Mouse (Mus musculus) cerebellum, adult 18-20 months (tissue): Measurements from ENCODE around the gene Krtap19-5.

Experiments
- DNase-seq, 2 experiments: peaks; one replicate each; pipeline ENCODE4 v3.0.0; 2021

Krtap19-5 gene

DNA sequence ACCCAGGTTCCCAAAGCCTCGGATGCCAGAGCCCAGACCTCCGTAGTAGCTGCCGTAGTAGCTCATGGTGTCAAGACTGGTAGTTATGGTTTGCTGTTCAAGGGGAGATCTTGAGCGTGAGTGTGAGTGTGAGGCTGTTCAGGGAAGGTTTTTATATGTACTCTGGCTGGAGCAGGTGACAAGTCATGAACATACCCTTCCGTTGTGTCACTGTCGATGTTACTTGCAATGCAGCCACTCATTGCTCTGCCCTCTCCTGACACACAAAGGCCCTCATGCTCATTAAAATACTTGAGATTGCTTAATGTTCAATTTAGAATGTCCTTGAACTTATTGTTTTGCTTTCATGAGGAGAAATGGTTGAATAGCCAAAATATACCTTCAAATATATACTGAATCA lies at the start of gene Krtap19-5:
Krtap19-5 (minus strand) TSS at position 101 of the 400 bp plus-strand sequence.
- DNase-seq = no peak

DNA sequence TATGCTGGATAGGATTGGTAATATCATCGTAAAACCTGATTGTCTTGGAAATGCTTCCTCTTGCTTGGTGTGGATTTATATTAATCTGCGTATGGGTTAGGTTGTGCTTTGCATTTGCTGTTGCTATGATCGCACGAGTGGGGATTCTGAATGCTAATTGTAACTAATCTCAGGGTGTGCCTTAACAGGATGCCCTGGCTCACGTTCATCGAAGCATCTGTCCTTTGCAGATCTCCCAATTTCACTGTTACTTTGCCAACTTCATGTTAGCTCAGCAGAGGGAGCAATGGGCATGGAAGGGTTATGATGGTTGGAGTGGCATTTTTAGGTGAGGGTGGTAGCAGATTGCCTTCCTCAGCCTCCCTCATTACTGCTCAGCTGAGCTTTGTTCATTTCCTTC lies 44.8 kb upstream of the Krtap19-5 start:
- no peak for DNase-seq

GRCm38 (mm10) chr16:88938252-88938651 lies 42.0 kb upstream of the Krtap19-5 start:
- no peak for DNase-seq

GRCm38 (mm10) chr16:88932165-88932564 lies 35.9 kb upstream of the Krtap19-5 start, which contains the start of gene Krtap19-9b:
Krtap19-9b (minus strand) TSS chr16:88932265.
- DNase-seq = no peak

DNA sequence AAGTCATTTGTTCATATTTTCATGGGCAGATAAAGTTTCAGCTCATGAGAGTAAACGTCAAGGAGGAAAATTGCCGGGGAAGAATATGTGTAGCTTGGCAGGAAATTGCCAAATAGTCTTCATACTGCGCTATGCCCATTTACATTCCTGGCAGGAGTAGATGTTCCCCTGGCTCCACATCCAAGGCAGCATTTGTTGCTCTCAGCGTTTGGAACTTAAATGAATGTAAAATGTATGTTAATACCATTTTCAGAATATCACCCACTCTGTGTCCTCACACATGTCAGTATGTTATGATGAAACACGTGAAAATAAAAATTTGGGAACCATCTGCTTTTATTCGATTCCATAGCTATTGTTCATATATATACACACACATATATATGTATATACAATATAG lies 9.4 kb downstream of the Krtap19-5 start:
- DNase-seq = no peak

- DNase-seq = no peak
These were observed 11.3 kb downstream of the Krtap19-5 start, which contains the start of gene Krtap19-4 for GRCm38 (mm10) chr16:88884989-88885388. Krtap19-4 (minus strand) TSS chr16:88885089.

DNA sequence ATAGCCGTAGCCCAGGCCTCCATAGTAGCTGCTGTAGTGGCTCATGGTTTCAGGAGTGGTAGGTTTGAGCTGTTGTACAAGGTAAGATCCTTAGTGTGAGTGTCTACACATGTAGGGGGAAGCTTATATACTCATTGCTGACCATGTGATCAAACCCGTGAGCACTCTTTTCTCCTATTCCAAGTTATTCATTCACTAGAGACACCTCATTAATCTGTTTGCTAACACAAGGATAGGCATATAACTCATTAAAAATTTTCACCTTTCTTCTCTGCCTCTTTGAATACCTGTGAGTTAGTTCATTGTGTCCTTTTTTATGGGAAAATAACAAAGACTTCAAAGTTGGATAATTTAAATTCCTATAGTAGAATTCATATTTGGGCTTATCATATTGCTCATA lies 18.3 kb downstream of the Krtap19-5 start, which contains the start of gene Krtap19-3:
Krtap19-3 (minus strand) TSS at position 101 of the 400 bp plus-strand sequence.
- DNase-seq = no peak

GRCm38 (mm10) chr16:88874169-88874568 lies 22.1 kb downstream of the Krtap19-5 start, which contains the start of gene Krtap19-2:
Krtap19-2 (minus strand) TSS chr16:88874269.
- no peak for DNase-seq

DNA sequence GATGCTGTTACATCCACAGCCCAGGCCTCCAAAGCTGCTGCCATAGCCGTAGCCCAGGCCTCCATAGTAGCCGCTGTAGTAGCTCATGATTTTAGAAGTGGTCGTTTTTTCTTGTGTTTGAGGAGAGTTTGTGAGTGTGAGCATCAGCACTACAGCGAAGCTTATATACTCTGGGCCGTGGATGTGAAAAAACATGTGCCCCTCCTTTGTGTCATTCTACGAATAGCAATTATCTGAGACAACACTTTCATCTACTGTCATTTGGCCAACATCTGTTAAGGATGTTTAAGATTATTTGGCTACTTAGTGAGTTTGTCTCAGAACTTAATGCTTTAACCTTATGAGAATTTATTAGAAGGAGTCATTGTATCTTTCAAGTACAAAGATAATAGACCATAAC lies 26.9 kb downstream of the Krtap19-5 start, which contains the start of gene Krtap19-1:
Krtap19-1 (minus strand) TSS at position 101 of the 400 bp plus-strand sequence.
- DNase-seq = no peak

GRCm38 (mm10) chr16:88864887-88865407 lies 31.3 kb downstream of the Krtap19-5 start:
- DNase-seq = no peak

DNA sequence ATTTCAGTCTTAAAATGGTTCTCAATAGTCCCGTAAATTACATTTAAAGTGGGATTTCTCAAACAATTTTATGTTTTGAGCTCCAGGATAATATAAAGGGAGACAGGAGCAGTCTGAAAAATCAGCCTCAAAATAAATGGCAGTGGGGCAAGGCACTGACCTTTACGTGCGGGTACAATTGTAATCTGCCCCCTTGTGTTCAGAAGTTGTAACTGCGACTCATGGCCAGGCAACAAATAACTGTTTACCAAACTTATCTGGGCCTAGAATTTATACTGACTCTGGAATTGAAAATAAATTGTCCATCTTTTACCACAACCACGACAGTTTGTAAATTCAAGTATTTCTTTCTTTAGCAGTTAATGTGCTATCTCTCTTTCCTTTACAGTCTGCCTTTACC lies 44.8 kb downstream of the Krtap19-5 start:
- peak; percentile 10 to 15 for DNase-seq

- DNase-seq = no peak
These were observed 47.7 kb downstream of the Krtap19-5 start for GRCm38 (mm10) chr16:88848558-88848957.

- no peak for DNase-seq
These were observed 48.9 kb downstream of the Krtap19-5 start for GRCm38 (mm10) chr16:88847363-88847762.
